Mouse (Mus musculus) inflammation-experienced regulatory T-cells (primary cell): Measurements from ENCODE around the gene Pdcd6. TPM values are rescaled to one million over a fixed set of nuclear protein-coding genes. Genes with fewer than 3 reads are reported as not detected.

Experiments
- polyA plus RNA-seq, 2 experiments: library from polyadenylated mRNA; unstranded; fragments of 100-300 nt; shearing (Covaris generic); gene quantifications; one replicate each; pipeline ENCODE4 v1.2.1; 2017

Pdcd6 gene
- polyA plus RNA-seq: 100 to 1,000 TPM; 157 to 173 TPM

DNA sequence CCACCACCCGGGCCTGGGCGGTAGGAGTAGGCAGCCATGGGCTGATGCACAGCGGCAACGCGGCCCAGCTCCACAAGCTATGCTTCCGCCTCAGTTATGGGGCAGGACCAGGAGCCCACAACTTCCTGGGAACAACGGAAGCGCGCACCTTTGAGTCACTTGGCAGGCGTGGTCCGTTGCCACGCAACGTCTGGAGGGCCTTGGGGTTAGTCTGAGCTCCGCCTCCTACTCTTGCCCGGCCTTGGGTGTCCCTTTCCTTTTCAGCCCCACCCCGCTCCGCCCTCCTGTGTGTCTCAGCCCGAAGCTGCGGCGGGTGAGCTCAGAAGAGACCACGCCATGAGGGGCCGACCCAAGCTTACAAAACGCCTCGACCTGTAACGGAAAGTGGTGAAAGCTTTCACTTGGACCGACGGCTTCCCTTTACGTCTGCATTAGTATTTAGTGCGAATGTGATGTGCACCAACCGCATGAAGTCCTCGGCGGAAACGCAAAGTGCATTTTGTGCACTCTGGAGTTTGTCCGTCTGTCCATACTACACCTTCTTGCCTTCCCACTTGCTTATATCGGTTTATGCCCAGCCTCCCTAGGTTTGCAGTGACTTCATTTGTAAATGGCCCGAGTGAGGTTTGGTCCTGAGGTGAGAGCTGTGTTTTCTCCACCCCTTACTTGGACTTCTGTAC, at the start of gene Pdcd6:
Pdcd6 (minus strand) TSS at position 411 of the 680 bp plus-strand sequence.

DNA sequence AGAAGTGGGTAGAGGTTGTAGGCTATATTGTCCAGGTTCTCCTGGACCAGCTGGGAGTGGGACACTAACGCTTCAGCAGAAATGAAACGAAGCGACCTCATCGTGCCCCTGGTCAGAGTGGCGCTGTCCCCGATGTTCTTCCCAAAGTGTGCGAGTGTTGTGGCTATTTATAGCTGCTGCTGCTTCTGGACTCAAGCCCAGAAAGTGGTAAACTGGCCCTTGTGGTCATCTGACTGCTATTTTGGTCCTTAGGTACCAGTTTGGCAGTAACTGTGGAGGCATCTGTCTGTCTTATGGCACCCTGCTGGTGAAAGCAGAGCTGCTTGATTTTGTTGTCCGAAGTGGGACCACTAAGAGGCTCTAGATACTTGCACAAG, 46.5 kb upstream of the Pdcd6 start, which contains the start of gene Lrrc14b:
Lrrc14b (minus strand) TSS at position 147 of the 377 bp plus-strand sequence.

DNA sequence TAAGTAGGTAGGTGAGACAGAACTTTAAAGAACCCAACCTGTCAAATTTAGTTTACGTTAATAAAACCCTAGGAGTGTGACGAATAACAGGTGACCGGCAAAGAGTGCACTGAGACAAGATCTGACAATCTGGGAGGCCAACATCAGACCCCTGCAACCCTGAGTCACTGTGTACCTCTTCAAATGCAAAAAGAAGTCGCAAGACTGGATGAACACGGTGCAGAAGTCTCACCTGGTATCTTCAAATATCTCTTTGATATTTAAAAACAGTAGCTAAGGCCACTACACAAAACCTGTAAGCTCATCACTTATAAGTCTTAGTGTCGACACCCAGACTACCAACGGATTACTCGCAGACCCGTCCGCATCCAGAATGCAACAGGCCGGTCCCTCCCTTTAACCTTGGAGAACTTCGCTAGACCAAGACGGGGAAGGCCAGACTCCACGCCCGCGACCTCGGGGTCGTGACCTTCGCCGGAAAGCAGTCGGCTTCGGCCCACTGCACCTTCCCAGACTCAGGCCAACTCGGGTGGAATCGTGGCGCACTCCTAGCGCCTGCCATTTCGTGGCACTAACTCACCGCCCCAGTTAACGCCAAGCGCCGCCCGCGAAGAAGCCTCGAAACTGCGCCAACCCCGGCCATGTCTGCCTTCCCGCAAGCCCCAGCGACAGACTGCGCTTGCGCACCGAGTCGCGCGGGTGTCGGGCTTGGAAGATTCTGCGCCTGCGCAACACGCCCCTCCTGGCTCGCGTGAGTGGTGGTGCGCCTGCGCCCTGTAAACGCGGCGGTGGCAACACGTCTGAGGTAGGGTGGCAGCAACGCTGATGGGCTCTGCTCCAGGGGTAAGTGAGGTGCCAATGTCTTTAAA, 32.4 kb upstream of the Pdcd6 start, which contains the start of the genes Sdha and Ccdc127:
Sdha (minus strand) TSS at position 715 of the 869 bp plus-strand sequence.
Ccdc127 (plus strand) TSS at position 744 of the 869 bp plus-strand sequence.

DNA sequence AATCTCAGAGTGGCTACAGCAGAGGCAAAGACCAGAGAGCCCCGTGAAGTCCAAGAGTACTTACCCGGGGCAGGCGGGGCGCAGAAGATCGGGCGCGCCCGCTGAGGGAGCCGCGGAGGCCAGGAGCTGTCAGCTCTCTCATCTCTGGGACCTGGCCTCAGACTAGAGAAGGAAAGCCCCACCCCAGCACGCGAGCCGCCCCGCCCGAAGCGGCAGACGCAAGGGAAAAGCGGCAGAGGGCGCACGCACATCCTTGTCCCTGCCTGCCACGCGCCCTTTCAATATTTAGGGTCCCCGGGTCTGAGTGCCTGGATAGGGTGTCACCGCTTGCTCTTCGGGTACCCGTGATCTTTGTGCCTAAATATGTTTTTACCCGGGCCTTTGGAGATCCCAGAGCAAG, 25.2 kb downstream of the Pdcd6 start, which contains the start of gene Ahrr:
Ahrr (minus strand) TSS at position 165 of the 400 bp plus-strand sequence.

Other genes starting within 250 kb of the Pdcd6 start
- under 1 TPM; 0.12 to 0.80 TPM for gene Slc9a3, start 196.1 kb downstream of the Pdcd6 start, polyA plus RNA-seq
- 10 to 100 TPM; 82.4 to 88.8 TPM for gene Exoc3, start 108.8 kb downstream of the Pdcd6 start, polyA plus RNA-seq
- under 1 TPM; 0.20 to 0.89 TPM for gene Ahrr, start 25.2 kb downstream of the Pdcd6 start, polyA plus RNA-seq
- 100 to 1,000 TPM; 303 to 309 TPM for gene Sdha, start 32.7 kb upstream of the Pdcd6 start, polyA plus RNA-seq
- 10 to 100 TPM; 32.4 to 40.7 TPM for gene Ccdc127, start 32.7 kb upstream of the Pdcd6 start, polyA plus RNA-seq
- not detected for gene Lrrc14b, start 46.4 kb upstream of the Pdcd6 start, polyA plus RNA-seq
- 1 to 10 TPM; 2.2 to 3.1 TPM for gene Zfp72, start 73.3 kb upstream of the Pdcd6 start, polyA plus RNA-seq
- gene Ftl1-ps1, start 82.1 kb upstream of the Pdcd6 start, polyA plus RNA-seq: 10 to 100 TPM; 45.4 to 50.9 TPM
- 10 to 100 TPM; 18.3 to 20.8 TPM for gene Zfp825, start 176.4 kb upstream of the Pdcd6 start, polyA plus RNA-seq